Mouse (Mus musculus): Measurements from ENCODE around the gene Crabp1. TPM values are rescaled to one million over a fixed set of nuclear protein-coding genes. Genes with fewer than 3 reads are reported as not detected.
A peak's percentile ranks its signal among the peaks of the same experiment; 100 is the strongest.

Gene Crabp1
- 0.15 and 0.32 TPM in 2 replicates for polyA plus RNA-seq (2015; fragmentation: Nextera tagmentation; extraction: Ambion mirVana)

DNA sequence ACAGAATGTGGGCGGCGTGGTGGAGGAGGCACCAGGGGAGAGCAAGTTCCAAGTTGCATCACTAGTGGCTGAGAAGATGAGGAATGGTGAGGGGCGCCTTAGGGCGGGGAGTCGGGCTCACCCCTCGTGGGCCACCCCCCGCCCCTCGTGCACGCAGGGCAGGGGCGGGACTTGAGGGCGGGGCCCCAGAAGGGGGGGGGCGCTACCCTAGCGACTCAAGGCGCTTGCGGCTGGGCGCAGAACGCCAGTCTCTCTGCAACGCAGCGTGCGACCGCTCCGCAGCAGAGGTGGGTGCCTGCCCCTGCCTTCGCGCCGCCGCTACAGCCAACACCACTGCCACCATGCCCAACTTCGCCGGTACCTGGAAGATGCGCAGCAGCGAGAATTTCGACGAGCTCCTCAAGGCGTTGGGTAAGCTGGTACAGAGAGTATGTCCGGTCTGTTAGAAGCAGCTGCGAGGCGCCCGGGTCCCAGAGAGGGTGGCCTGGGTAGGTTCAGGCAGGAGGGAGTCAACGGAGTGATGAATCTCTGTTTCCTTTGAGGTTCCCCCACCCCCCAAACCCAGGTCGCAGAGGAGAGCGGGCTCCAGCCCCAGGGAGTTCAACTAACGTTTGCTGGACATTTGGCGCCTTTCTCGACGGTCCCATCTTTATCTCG is at the start of gene Crabp1:
Crabp1 (plus strand) TSS at position 188 of the 657 bp plus-strand sequence.
- no peak within 1 kb of the TSS for H3K27ac ChIP-seq (ENCODE audit: low read length)
- no peaks in the 10 kb centered on the region for H3K4me1 ChIP-seq (ENCODE audit: control insufficient read depth, low read depth, low read length)
- H3K4me3 ChIP-seq (ENCODE audit: low read depth, low read length), result peak within 1 kb of the TSS; percentile 11; the same call in 1 of the 2 replicates
- no peak within 1 kb of the TSS for H3K9ac ChIP-seq (ENCODE audit: low read depth, low read length)
- no peaks in the 10 kb centered on the region for H3K9me3 ChIP-seq (replicated peaks; ENCODE audit: control insufficient read depth, low read length)
- ATAC-seq (ENCODE audit: low read depth), result no peak
- WGBS (ENCODE audit: insufficient replicate concordance), result 1% methylated on average over 41 of the region's 45 CpGs
- peaks cover 63% of the 10 kb centered on the region for H3K27me3 ChIP-seq (ENCODE audit: control insufficient read depth, insufficient read depth, low read depth, low read length)
- no peaks in the 10 kb centered on the region for H3K36me3 ChIP-seq (ENCODE audit: control insufficient read depth, insufficient read depth)
- H3K4me2 ChIP-seq (ENCODE audit: low read depth, low read length), result 0 out of 2 replicates have a peak within 1 kb of the TSS, but pooled peaks have one; percentile 13

DNA sequence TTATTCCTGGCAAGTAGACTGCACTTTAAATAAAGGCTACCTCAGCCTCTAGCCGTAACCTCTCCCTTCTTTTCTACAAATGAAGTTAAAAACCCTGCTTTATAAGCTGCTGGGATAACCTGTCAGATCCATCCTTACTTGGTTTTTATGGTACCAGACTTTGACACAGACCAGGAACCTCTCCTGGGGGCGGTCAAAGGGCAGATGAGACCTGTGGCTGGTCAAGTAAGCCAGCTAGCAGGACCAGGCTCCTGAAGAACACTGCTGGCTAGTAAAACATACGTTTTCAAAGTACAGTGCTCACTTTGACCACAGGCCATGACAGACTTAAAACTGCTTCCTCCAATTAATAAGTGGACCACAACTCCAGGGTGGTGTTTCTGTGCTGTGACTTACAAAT is 48.8 kb upstream of the Crabp1 start:
- Histone ChIP-seq H3K4me3 (ENCODE audit: low read depth, low read length) (no peak overlapping the region), H3K9ac (ENCODE audit: low read depth, low read length) (no peak overlapping the region), H3K9me3 (replicated peaks; ENCODE audit: control insufficient read depth, low read length) (no peaks in the 10 kb centered on the region), H3K27me3 (ENCODE audit: control insufficient read depth, insufficient read depth, low read depth, low read length) (no peaks in the 10 kb centered on the region), H3K4me2 (ENCODE audit: low read depth, low read length) (no peak overlapping the region), H3K27ac (ENCODE audit: low read length) (no peak overlapping the region), H3K36me3 (ENCODE audit: control insufficient read depth, insufficient read depth) (peaks cover 53% of the 10 kb centered on the region), H3K4me1 (ENCODE audit: control insufficient read depth, low read depth, low read length) (no peaks in the 10 kb centered on the region)
- WGBS (ENCODE audit: insufficient replicate concordance), result 88% methylated on average over 3 of the region's 3 CpGs
- ATAC-seq (ENCODE audit: low read depth), result no peak

GRCm38 (mm10) chr9:54717527-54717926 is 47.0 kb upstream of the Crabp1 start:
- Histone ChIP-seq H3K4me2 (ENCODE audit: low read depth, low read length) (no peak overlapping the region), H3K27me3 (ENCODE audit: control insufficient read depth, insufficient read depth, low read depth, low read length) (no peaks in the 10 kb centered on the region), H3K36me3 (ENCODE audit: control insufficient read depth, insufficient read depth) (peaks cover 57% of the 10 kb centered on the region), H3K9ac (ENCODE audit: low read depth, low read length) (no peak overlapping the region), H3K4me3 (ENCODE audit: low read depth, low read length) (no peak overlapping the region), H3K4me1 (ENCODE audit: control insufficient read depth, low read depth, low read length) (no peaks in the 10 kb centered on the region), H3K9me3 (replicated peaks; ENCODE audit: control insufficient read depth, low read length) (no peaks in the 10 kb centered on the region), H3K27ac (ENCODE audit: low read length) (no peak overlapping the region)
- 64% methylated on average over 3 of the region's 3 CpGs for WGBS (ENCODE audit: insufficient replicate concordance)
- no peak for ATAC-seq (ENCODE audit: low read depth)

DNA sequence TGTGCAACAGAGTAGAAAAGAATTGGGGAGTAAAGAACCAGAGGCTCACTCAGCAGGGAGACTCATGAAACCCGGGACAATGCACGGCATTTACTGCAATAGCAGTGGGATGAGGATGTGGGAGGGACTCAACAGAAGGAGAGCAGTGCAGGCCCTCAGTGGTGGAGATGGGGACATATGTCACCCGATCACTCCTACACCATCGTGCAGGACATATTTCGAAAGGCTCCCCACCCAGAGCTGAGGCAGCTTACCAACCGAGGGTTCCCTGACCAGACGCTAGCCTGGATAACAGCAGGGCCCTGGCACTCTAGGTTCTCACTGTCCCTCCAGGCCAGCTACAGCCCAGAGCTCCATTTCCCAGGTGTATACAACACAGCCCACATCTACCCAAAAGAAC is 42.4 kb upstream of the Crabp1 start:
- ATAC-seq (ENCODE audit: low read depth), result no peak
- 83% methylated on average over 7 of the region's 7 CpGs for WGBS (ENCODE audit: insufficient replicate concordance)
- H3K27me3 ChIP-seq (ENCODE audit: control insufficient read depth, insufficient read depth, low read depth, low read length), result no peaks in the 10 kb centered on the region

DNA sequence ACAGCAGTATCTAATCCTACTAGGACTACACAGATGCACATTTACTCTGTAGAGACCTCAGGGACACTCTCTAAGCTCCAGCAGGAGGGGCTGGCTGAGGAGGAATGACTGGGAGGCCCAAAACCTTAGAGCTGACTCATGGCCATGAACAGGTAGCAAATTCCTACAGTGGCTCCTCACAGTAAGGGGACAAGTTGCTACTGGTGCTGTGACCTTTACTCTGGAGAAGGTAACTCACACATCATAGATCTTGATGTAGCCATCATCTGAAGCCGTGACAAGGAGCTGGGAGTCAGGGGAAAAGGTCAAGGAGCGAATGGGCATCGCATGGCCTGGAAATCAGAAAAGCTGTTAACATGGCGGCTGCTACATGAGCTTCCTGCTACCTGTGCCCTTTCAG is 42.0 kb upstream of the Crabp1 start:
- no peak for ATAC-seq (ENCODE audit: low read depth)
- Histone ChIP-seq H3K4me2 (ENCODE audit: low read depth, low read length) (no peak overlapping the region), H3K4me1 (ENCODE audit: control insufficient read depth, low read depth, low read length) (no peaks in the 10 kb centered on the region), H3K27ac (ENCODE audit: low read length) (no peak overlapping the region), H3K36me3 (ENCODE audit: control insufficient read depth, insufficient read depth) (peaks cover 54% of the 10 kb centered on the region), H3K9ac (ENCODE audit: low read depth, low read length) (no peak overlapping the region), H3K9me3 (replicated peaks; ENCODE audit: control insufficient read depth, low read length) (no peaks in the 10 kb centered on the region), H3K4me3 (ENCODE audit: low read depth, low read length) (no peak overlapping the region), H3K27me3 (ENCODE audit: control insufficient read depth, insufficient read depth, low read depth, low read length) (no peaks in the 10 kb centered on the region)
- WGBS (ENCODE audit: insufficient replicate concordance), result 88% methylated on average over 4 of the region's 4 CpGs

More for the DNA sequence above, 42.4 kb upstream of the Crabp1 start:
- Histone ChIP-seq H3K36me3 (ENCODE audit: control insufficient read depth, insufficient read depth) (peaks cover 50% of the 10 kb centered on the region), H3K4me2 (ENCODE audit: low read depth, low read length) (no peak overlapping the region), H3K27ac (ENCODE audit: low read length) (no peak overlapping the region), H3K9ac (ENCODE audit: low read depth, low read length) (no peak overlapping the region), H3K4me1 (ENCODE audit: control insufficient read depth, low read depth, low read length) (no peaks in the 10 kb centered on the region), H3K4me3 (ENCODE audit: low read depth, low read length) (no peak overlapping the region), H3K9me3 (replicated peaks; ENCODE audit: control insufficient read depth, low read length) (no peaks in the 10 kb centered on the region)

GRCm38 (mm10) chr9:54726315-54726714 is 38.2 kb upstream of the Crabp1 start:
- Histone ChIP-seq H3K9ac (ENCODE audit: low read depth, low read length) (no peak overlapping the region), H3K36me3 (ENCODE audit: control insufficient read depth, insufficient read depth) (peaks cover 47% of the 10 kb centered on the region), H3K27me3 (ENCODE audit: control insufficient read depth, insufficient read depth, low read depth, low read length) (no peaks in the 10 kb centered on the region), H3K4me2 (ENCODE audit: low read depth, low read length) (no peak overlapping the region), H3K9me3 (replicated peaks; ENCODE audit: control insufficient read depth, low read length) (no peaks in the 10 kb centered on the region), H3K4me3 (ENCODE audit: low read depth, low read length) (no peak overlapping the region), H3K4me1 (ENCODE audit: control insufficient read depth, low read depth, low read length) (no peaks in the 10 kb centered on the region), H3K27ac (ENCODE audit: low read length) (no peak overlapping the region)
- no peak for ATAC-seq (ENCODE audit: low read depth)
- WGBS (ENCODE audit: insufficient replicate concordance), result 67% methylated on average over 5 of the region's 5 CpGs

GRCm38 (mm10) chr9:54732122-54732521 is 32.4 kb upstream of the Crabp1 start:
- peaks cover 16% of the 10 kb centered on the region for H3K4me1 ChIP-seq (ENCODE audit: control insufficient read depth, low read depth, low read length)
- no peak overlapping the region for H3K4me3 ChIP-seq (ENCODE audit: low read depth, low read length)
- 85% methylated on average over 2 of the region's 2 CpGs for WGBS (ENCODE audit: insufficient replicate concordance)
- no peak overlapping the region for H3K27ac ChIP-seq (ENCODE audit: low read length)
- H3K36me3 ChIP-seq (ENCODE audit: control insufficient read depth, insufficient read depth), result peaks cover 11% of the 10 kb centered on the region
- H3K27me3 ChIP-seq (ENCODE audit: control insufficient read depth, insufficient read depth, low read depth, low read length), result no peaks in the 10 kb centered on the region
- no peaks in the 10 kb centered on the region for H3K9me3 ChIP-seq (replicated peaks; ENCODE audit: control insufficient read depth, low read length)
- H3K9ac ChIP-seq (ENCODE audit: low read depth, low read length), result no peak overlapping the region
- ATAC-seq (ENCODE audit: low read depth), result no peak
- H3K4me2 ChIP-seq (ENCODE audit: low read depth, low read length), result no peak overlapping the region

GRCm38 (mm10) chr9:54733921-54734638 is 30.5 kb upstream of the Crabp1 start, which contains the start of gene Wdr61:
TSS of gene Wdr61 (minus strand) at chr9:54734519.
- peaks cover 16% of the 10 kb centered on the region for H3K4me1 ChIP-seq (ENCODE audit: control insufficient read depth, low read depth, low read length)
- peak within 1 kb of the TSS; percentile 71 for H3K4me2 ChIP-seq (ENCODE audit: low read depth, low read length)
- no peaks in the 10 kb centered on the region for H3K9me3 ChIP-seq (replicated peaks; ENCODE audit: control insufficient read depth, low read length)
- H3K9ac ChIP-seq (ENCODE audit: low read depth, low read length), result peak within 1 kb of the TSS; percentile 71
- WGBS (ENCODE audit: insufficient replicate concordance), result under 1% methylated on average over 32 of the region's 32 CpGs
- peak within 1 kb of the TSS; percentile 41; the same call in 1 of the 2 replicates for H3K27ac ChIP-seq (ENCODE audit: low read length)
- H3K36me3 ChIP-seq (ENCODE audit: control insufficient read depth, insufficient read depth), result peaks cover 6% of the 10 kb centered on the region
- H3K4me3 ChIP-seq (ENCODE audit: low read depth, low read length), result peak within 1 kb of the TSS; percentile 73
- H3K27me3 ChIP-seq (ENCODE audit: control insufficient read depth, insufficient read depth, low read depth, low read length), result no peaks in the 10 kb centered on the region
- peak; percentile 99 for ATAC-seq (ENCODE audit: low read depth)

All from liver, embryonic 16.5 days (tissue).